Mouse (Mus musculus): ENCODE results near the gene Tesc. TPM values are rescaled to one million over a fixed set of nuclear protein-coding genes. Genes with fewer than 3 reads are reported as not detected.

Tesc gene
- polyA plus RNA-seq, 1 experiment from 2014 or later: 38.2 TPM

DNA sequence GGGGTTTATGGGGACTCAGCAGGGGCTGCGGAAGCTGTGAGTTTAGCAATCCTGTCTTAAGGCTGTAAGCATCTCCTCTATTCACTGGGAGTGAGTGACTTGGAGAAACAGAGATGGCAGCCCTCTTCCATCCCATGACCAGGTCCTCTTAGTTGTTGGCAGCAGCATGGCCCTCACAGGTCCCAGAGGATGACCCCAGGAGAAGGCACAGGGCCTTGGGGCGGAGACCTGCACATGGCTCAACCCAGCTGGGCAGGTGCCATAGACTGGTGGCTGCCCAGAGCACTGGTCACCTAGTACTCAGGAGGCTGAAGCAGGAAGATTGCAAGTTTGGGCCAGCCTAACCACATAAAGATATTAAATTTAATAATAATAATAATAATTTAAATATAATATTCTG is 11.9 kb upstream of the Tesc start:
- no peaks in the 10 kb centered on the region for H3K9me3 ChIP-seq (replicated peaks)
- peaks cover 7% of the 10 kb centered on the region for H3K4me1 ChIP-seq
- ATAC-seq (ENCODE audit: insufficient number of reproducible peaks, low FRiP score, low TSS enrichment, low read depth): no peak
- H3K9ac ChIP-seq: no peak overlapping the region
- 0 out of 2 replicates have a peak, but pooled peaks cover 6% of the 10 kb centered on the region for H3K27me3 ChIP-seq
- no peak overlapping the region for H3K4me2 ChIP-seq (replicated peaks)
- no peak overlapping the region for H3K27ac ChIP-seq (replicated peaks)
- H3K4me3 ChIP-seq (replicated peaks): no peak overlapping the region
- H3K36me3 ChIP-seq: no peaks in the 10 kb centered on the region
- 89% methylated on average over 2 of the region's 2 CpGs for WGBS

DNA sequence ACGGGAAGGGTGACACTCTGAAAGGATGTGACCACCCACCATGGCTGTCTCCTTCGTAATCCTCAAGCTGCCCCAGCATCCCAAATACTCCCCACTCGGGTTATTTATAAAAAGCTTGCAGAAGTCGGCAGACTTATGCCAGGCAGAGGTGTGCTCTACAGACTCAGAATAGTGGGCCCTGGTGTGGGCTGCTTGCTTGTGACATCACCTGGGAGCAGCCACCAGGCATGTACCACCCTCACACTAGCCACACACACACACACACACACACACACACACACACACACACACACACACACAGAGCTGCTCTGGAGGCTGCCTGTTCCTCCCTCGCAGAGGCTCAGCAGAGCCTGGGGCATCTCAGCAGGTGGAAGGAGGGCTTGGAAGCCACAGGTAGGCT is 10.0 kb upstream of the Tesc start:
- H3K27me3 ChIP-seq: 0 out of 2 replicates have a peak, but pooled peaks cover 6% of the 10 kb centered on the region
- H3K4me1 ChIP-seq: peaks cover 7% of the 10 kb centered on the region
- H3K9ac ChIP-seq: no peak overlapping the region
- H3K9me3 ChIP-seq (replicated peaks): no peaks in the 10 kb centered on the region
- 35% methylated on average over 5 of the region's 5 CpGs for WGBS
- no peak for ATAC-seq (ENCODE audit: insufficient number of reproducible peaks, low FRiP score, low TSS enrichment, low read depth)
- no peaks in the 10 kb centered on the region for H3K36me3 ChIP-seq
- H3K4me2 ChIP-seq (replicated peaks): no peak overlapping the region
- no peak overlapping the region for H3K27ac ChIP-seq (replicated peaks)
- H3K4me3 ChIP-seq (replicated peaks): no peak overlapping the region

DNA sequence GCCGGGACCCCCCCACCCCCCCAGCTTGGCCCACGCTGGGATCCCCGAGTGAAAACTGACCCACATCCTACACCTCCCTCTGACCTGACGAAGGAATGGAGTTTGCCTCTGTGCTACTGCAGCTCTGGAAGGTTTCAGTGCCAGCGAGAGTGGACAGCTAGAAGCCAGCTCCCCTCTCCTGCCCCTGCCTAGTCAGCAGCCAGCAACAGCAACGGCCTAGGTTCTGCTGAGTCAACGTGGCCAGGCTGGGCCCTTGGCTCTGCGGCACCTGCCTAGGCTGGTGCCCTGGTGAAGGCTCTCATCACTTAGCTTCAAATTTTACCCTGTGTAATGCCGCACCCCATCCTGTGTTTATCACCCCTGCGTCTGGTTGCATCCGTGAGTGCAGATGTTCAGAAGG is 7.6 kb upstream of the Tesc start:
- H3K4me3 ChIP-seq (replicated peaks): no peak overlapping the region
- H3K4me1 ChIP-seq: peaks cover 4% of the 10 kb centered on the region
- H3K9me3 ChIP-seq (replicated peaks): no peaks in the 10 kb centered on the region
- H3K27me3 ChIP-seq: 0 out of 2 replicates have a peak, but pooled peaks cover 6% of the 10 kb centered on the region
- H3K27ac ChIP-seq (replicated peaks): no peak overlapping the region
- ATAC-seq (ENCODE audit: insufficient number of reproducible peaks, low FRiP score, low TSS enrichment, low read depth): no peak
- 54% methylated on average over 11 of the region's 11 CpGs for WGBS
- no peak overlapping the region for H3K9ac ChIP-seq
- no peak overlapping the region for H3K4me2 ChIP-seq (replicated peaks)
- H3K36me3 ChIP-seq: no peaks in the 10 kb centered on the region

DNA sequence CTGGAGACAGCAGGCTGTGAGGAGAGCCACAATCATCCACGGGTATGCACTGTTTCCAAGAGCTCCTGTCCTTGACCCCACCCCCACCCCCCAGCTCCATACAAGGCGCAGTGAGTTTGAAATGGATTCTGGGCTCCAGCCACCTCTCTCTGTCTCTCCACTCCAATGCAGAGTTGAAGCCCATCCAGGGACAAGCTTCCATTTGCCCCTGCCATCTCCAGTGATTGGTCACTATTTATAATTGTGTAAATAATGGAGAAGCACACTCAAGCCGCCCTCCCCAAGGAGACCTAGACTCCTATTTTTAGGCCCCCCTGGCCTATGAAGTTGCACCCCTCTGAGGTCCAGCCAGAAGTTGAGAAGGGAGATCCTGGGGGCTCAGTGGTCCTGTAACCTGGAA is 4.5 kb upstream of the Tesc start:
- H3K27ac ChIP-seq (replicated peaks): no peak overlapping the region
- ATAC-seq (ENCODE audit: insufficient number of reproducible peaks, low FRiP score, low TSS enrichment, low read depth): no peak
- H3K9ac ChIP-seq: no peak overlapping the region
- no peak overlapping the region for H3K4me2 ChIP-seq (replicated peaks)
- 71% methylated on average over 3 of the region's 3 CpGs for WGBS
- H3K27me3 ChIP-seq: peaks cover 32% of the 10 kb centered on the region
- H3K4me3 ChIP-seq (replicated peaks): no peak overlapping the region
- no peaks in the 10 kb centered on the region for H3K36me3 ChIP-seq
- H3K4me1 ChIP-seq: peaks cover 18% of the 10 kb centered on the region
- no peaks in the 10 kb centered on the region for H3K9me3 ChIP-seq (replicated peaks)

DNA sequence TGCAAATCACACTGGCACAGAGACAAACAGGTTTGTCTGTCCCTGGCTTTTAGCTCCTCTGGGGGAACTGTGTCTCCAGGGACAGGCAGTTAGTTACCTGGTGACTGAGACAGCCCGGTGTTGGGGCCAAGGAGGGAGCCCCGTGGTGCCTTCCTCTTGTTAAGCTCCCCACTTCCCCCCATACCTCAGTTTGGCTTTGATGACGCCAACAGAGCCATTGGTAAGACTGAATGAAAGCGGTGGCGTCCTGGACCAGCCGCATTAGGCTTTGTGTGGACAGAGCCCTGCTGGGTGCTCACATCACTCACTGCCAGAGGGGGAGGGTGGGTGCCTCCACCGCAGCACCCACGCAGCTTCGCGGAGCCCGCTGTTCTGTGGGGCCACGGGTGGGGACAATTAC is 1.7 kb upstream of the Tesc start:
- Histone ChIP-seq H3K4me3 (replicated peaks) (no peak overlapping the region), H3K9me3 (replicated peaks) (no peaks in the 10 kb centered on the region), H3K4me1 (peaks cover 33% of the 10 kb centered on the region), H3K9ac (no peak overlapping the region), H3K4me2 (replicated peaks) (no peak overlapping the region), H3K27me3 (peaks cover 55% of the 10 kb centered on the region), H3K36me3 (no peaks in the 10 kb centered on the region), H3K27ac (replicated peaks) (no peak overlapping the region)
- no peak for ATAC-seq (ENCODE audit: insufficient number of reproducible peaks, low FRiP score, low TSS enrichment, low read depth)
- 6% methylated on average over 12 of the region's 12 CpGs for WGBS

DNA sequence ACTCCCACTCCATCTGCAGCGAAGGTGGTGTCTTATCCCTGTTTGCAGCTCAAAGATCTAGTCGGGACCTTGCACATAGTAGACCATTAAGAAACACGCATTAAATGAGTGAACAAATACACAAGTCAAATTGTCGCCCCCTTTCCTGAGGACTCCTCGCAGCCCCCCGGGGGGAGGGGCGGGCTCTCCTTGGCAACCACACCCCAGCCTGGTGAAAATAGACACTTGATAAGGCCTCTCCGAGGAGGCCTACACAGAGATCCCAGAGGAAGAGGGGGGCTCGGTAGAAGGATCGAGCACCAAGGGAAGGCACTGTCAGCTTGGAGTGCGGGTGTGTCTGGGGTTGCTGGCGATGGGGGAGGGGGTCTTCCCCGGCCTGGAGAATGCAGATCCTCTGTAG is 1.2 kb upstream of the Tesc start:
- no peak overlapping the region for H3K9ac ChIP-seq

DNA sequence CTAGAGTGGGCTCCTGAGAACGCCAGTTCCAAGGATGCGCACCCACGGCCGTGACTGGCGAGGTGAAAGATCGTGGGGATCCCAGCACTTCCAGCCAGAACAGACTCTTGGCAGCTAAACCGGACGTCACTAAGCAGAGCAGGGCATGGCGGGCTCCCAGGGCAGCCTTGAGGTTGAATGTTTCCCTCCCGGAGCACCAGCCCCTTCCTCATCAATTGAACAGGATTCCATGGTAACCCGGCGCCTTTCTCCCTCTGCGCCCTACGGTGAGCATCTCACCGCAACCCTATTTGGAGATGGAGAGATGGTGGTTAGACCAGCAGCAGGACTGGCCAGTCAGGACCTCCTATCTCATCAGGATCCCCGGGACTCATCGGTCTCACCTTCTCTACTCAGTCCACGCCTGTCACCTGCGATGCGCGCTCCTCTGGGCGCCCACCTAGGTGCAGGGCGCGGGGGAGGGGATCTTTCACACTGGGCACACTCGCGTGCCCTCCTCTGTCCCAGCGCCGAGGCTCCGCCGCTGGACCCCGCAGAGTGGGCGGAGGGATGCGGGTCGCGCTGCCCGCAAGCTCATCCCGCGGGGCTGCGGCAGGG is 344 bp upstream of the Tesc start:
- H3K4me3 ChIP-seq (replicated peaks): peak overlapping the region; percentile 56
- H3K9me3 ChIP-seq (replicated peaks): no peaks in the 10 kb centered on the region
- no peak overlapping the region for H3K27ac ChIP-seq (replicated peaks)
- peak overlapping the region; percentile 19; the same call in 1 of the 2 replicates for H3K9ac ChIP-seq
- H3K4me1 ChIP-seq: peaks cover 33% of the 10 kb centered on the region
- WGBS: 2% methylated on average over 39 of the region's 39 CpGs
- no peaks in the 10 kb centered on the region for H3K36me3 ChIP-seq
- peak overlapping the region; percentile 100 for H3K4me2 ChIP-seq (replicated peaks)
- no peak for ATAC-seq (ENCODE audit: insufficient number of reproducible peaks, low FRiP score, low TSS enrichment, low read depth)
- peaks cover 58% of the 10 kb centered on the region for H3K27me3 ChIP-seq

More for the DNA sequence above, 1.2 kb upstream of the Tesc start:
- 4% methylated on average over 13 of the region's 13 CpGs for WGBS
- H3K4me3 ChIP-seq (replicated peaks): no peak overlapping the region
- no peaks in the 10 kb centered on the region for H3K36me3 ChIP-seq
- H3K9me3 ChIP-seq (replicated peaks): no peaks in the 10 kb centered on the region
- H3K27ac ChIP-seq (replicated peaks): no peak overlapping the region
- H3K4me1 ChIP-seq: peaks cover 33% of the 10 kb centered on the region
- H3K27me3 ChIP-seq: peaks cover 57% of the 10 kb centered on the region
- ATAC-seq (ENCODE audit: insufficient number of reproducible peaks, low FRiP score, low TSS enrichment, low read depth): no peak
- no peak overlapping the region for H3K4me2 ChIP-seq (replicated peaks)

DNA sequence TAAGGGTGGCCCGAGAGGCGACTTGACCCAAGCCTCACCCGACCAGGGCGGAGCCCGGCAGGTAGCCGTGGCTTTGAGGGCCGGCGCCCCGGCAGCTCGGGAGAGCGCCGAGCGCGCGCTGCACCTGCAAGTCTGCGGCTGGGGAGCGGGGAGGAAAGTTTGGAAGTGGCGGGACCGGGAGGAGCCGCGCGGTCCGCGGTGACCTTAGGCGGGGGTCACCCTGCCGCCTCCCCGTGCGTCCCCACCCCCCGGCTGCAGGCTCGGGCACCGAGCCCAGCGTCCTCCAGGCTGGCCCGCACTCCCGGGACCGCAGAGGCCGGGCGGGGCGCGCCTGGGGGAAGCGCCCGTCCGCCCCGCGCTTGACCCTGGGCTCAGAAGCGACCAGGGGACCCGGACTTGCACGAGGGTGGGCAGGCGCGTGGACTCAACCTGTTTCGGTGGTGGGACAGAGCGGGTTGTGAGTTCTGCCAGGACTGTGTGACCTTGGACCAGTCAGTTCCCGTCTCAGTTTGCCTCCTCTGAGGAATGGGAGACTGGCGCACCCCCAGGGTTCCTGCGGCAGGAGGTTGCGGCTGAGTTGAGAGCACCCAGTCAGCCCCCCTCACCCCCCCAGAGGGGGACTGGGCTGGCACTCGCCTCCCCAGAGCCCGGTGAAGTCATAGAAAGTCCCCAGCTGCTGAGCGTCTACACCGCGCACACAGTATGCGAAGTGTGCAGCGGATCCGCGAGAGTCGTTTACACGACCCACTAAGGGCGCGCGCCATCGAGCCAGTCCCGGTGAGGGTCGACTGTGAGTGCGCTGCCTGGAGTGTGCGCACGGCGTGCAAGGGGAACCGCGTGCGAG is 870 bp downstream of the Tesc start:
- Histone ChIP-seq H3K27me3 (peaks cover 58% of the 10 kb centered on the region), H3K4me1 (peaks cover 33% of the 10 kb centered on the region), H3K4me2 (replicated peaks) (peak overlapping the region; percentile 100), H3K36me3 (no peaks in the 10 kb centered on the region), H3K4me3 (replicated peaks) (peak overlapping the region; percentile 56), H3K9me3 (replicated peaks) (no peaks in the 10 kb centered on the region), H3K27ac (replicated peaks) (no peak overlapping the region), H3K9ac (peak overlapping the region; percentile 19; the same call in 1 of the 2 replicates)
- no peak for ATAC-seq (ENCODE audit: insufficient number of reproducible peaks, low FRiP score, low TSS enrichment, low read depth)
- WGBS: 1% methylated on average over 79 of the region's 79 CpGs

DNA sequence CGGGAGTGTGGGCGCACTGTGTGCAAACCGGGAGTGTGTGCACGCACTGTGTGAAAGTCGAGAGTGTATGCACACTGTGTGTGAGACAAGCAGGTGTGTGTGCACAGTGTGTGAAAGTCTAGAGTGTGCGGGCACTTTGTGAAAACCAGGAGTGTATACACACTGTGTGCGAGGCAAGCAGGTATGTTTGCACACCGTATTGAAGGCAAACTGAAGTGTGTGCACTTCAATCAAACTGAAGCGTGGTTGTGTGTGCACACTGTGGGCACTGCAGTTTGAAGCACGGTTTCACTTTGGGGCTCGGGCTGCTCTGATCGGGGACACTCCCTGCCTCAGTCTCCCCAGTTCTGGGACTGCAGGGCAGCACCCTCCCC is 1.5 kb downstream of the Tesc start:
- Histone ChIP-seq H3K4me2 (replicated peaks) (peak overlapping the region; percentile 100), H3K27me3 (peaks cover 58% of the 10 kb centered on the region), H3K9me3 (replicated peaks) (no peaks in the 10 kb centered on the region), H3K9ac (no peak overlapping the region), H3K36me3 (no peaks in the 10 kb centered on the region), H3K4me1 (peaks cover 33% of the 10 kb centered on the region), H3K27ac (replicated peaks) (no peak overlapping the region), H3K4me3 (replicated peaks) (peak overlapping the region; percentile 56)
- WGBS: 6% methylated on average over 12 of the region's 12 CpGs
- no peak for ATAC-seq (ENCODE audit: insufficient number of reproducible peaks, low FRiP score, low TSS enrichment, low read depth)

DNA sequence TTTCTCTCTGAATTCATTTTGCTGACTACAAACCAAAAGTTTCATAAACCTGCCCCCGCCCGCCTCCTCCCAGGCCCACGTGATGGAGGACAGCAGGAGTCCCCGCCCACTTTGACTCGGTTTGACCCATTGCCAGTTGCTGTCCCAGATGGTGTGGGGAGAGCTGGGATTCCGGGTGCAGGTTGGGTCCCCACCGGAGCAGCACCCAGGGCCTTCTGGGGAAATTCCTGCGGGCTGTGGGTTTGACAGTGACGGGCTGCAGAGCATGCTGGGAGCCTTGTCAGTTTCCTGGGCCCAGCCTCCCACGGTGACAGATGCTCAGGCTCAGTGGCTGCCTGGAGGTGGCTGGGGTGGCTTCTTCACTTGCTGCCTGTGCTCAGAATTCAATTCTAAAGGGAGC is 1.9 kb downstream of the Tesc start:
- Histone ChIP-seq H3K4me1 (peaks cover 33% of the 10 kb centered on the region), H3K27me3 (peaks cover 58% of the 10 kb centered on the region), H3K9ac (no peak overlapping the region), H3K4me2 (replicated peaks) (peak overlapping the region; percentile 100), H3K27ac (replicated peaks) (no peak overlapping the region), H3K36me3 (no peaks in the 10 kb centered on the region), H3K9me3 (replicated peaks) (no peaks in the 10 kb centered on the region), H3K4me3 (replicated peaks) (peak overlapping the region; percentile 56)
- no peak for ATAC-seq (ENCODE audit: insufficient number of reproducible peaks, low FRiP score, low TSS enrichment, low read depth)
- WGBS: 2% methylated on average over 10 of the region's 10 CpGs

DNA sequence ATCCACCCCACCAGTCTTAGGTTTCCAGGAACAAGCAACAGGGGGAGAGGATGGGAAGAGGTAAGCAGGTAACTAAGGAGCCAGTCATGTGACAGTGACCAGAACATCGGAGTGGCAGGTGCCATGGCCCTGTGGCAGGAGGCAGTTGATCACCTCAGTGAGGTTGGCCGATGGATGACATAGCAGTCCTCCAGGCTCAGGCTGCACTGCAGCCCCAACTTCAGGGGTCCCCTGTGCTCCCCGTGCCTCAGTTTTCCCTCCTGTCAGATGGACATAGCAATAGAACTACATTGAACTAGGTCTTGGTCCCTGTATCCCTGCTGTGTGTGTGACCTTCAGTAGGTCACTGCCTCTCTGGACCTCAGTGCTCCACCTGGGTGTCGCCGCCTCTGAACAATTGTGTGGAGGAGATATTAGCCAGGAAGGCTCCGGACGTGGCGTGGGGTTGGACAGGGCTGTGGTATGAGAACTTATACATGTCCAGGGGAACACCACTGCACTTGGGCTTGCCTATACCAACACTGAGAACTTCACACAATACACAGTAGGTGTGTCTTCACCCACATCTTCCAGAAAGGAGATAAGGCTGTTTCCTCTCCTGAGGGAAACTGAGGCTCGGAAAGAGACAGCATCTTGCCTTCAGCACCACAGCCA is 2.6 kb downstream of the Tesc start:
- Histone ChIP-seq H3K4me1 (peaks cover 33% of the 10 kb centered on the region), H3K36me3 (no peaks in the 10 kb centered on the region), H3K9ac (no peak overlapping the region), H3K9me3 (replicated peaks) (no peaks in the 10 kb centered on the region), H3K4me2 (replicated peaks) (no peak overlapping the region), H3K27ac (replicated peaks) (no peak overlapping the region), H3K27me3 (peaks cover 58% of the 10 kb centered on the region), H3K4me3 (replicated peaks) (no peak overlapping the region)
- no peak for ATAC-seq (ENCODE audit: insufficient number of reproducible peaks, low FRiP score, low TSS enrichment, low read depth)
- WGBS: 88% methylated on average over 9 of the region's 9 CpGs

All from embryonic facial prominence, embryonic 15.5 days (tissue).